Mouse (Mus musculus) olfactory bulb, adult 2 months (tissue): ENCODE measurements at regions not wholly inside any gene's neighbourhood (a gene's known extent, or its start where the extent isn't known, plus 50 kb on each side); places are given as distances from the start of the nearest gene placed in this dataset.

Experiments used
- H3K27ac ChIP-seq: fragments of 200-500 bp; 2 replicates; pipeline ENCODE4 v1.5.1; 2012; ENCODE audit warnings: low read depth, low read length; ENCODE audit not compliant: insufficient read depth
- H3K4me1 ChIP-seq: fragments of 200-500 bp; 2 replicates; pipeline ENCODE4 v1.6.1; 2012; ENCODE audit warnings: low read length; ENCODE audit not compliant: control insufficient read depth, insufficient read depth
- H3K4me3 ChIP-seq: fragments of 200-500 bp; 2 replicates; pipeline ENCODE4 v1.5.1; 2012; ENCODE audit warnings: mild to moderate bottlenecking, low read depth, low read length, moderate library complexity; ENCODE audit not compliant: insufficient read depth
- CTCF ChIP-seq: fragments of 200-500 bp; IDR thresholded peaks from 2 replicates; pipeline ENCODE4 v1.5.1; 2012; ENCODE audit warnings: low read depth, mild to moderate bottlenecking, low read length, moderate library complexity; ENCODE audit not compliant: insufficient read depth
- POLR2A ChIP-seq: fragments of 200-500 bp; IDR thresholded peaks from 2 replicates; pipeline ENCODE4 v1.6.1; 2012; ENCODE audit warnings: mild to moderate bottlenecking, low read depth, low read length, moderate library complexity; ENCODE audit not compliant: insufficient read depth
- WGBS: fragments of 180-500 bp; shearing (Covaris S2); methylation state at CpG from one replicate; pipeline ENCODE4 v1.1.7; 2018; 5-methylcytosine and 5-hydroxymethylcytosine counted together

GRCm38 (mm10) chr10:117910426-117910825, 64.6 kb upstream of the Rap1b start:
- 90% methylated on average over 7 of the region's 7 CpGs for WGBS
- Histone ChIP-seq H3K4me1 (peaks cover 11% of the 10 kb centered on the region), H3K27ac (no peak overlapping the region), H3K4me3 (no peak overlapping the region)
- TF ChIP-seq POLR2A = no peak
- no peak for TF ChIP-seq CTCF

- WGBS = 94% methylated on average over 4 of the region's 4 CpGs
- Histone ChIP-seq H3K4me1 (peaks cover 6% of the 10 kb centered on the region), H3K27ac (no peak overlapping the region), H3K4me3 (no peak overlapping the region)
- TF ChIP-seq CTCF (no peak), POLR2A (no peak)
Observed at GRCm38 (mm10) chr10:117915011-117915735, 69.3 kb upstream of the Rap1b start.

- 35% methylated on average over 7 of the region's 7 CpGs for WGBS
- TF ChIP-seq POLR2A (no peak), CTCF (no peak)
- peaks cover 6% of the 10 kb centered on the region for H3K4me1 ChIP-seq
Observed at GRCm38 (mm10) chr10:117916280-117916679, 70.4 kb upstream of the Rap1b start.

GRCm38 (mm10) chr10:117917870-117918269, 72.0 kb upstream of the Rap1b start:
- TF ChIP-seq CTCF (no peak), POLR2A (no peak)
- Histone ChIP-seq H3K4me3 (no peak overlapping the region), H3K4me1 (peaks cover 6% of the 10 kb centered on the region), H3K27ac (no peak overlapping the region)
- 88% methylated on average over 2 of the region's 2 CpGs for WGBS

More at GRCm38 (mm10) chr10:117916280-117916679, 70.4 kb upstream of the Rap1b start:
- no peak overlapping the region for H3K4me3 ChIP-seq
- peak overlapping the region; percentile 50; the same call in 1 of the 2 replicates for H3K27ac ChIP-seq

- Histone ChIP-seq H3K27ac (no peak overlapping the region), H3K4me1 (peaks cover 6% of the 10 kb centered on the region)
- 82% methylated on average over 8 of the region's 8 CpGs for WGBS
Observed at GRCm38 (mm10) chr10:117918616-117919015, 72.8 kb upstream of the Rap1b start.

GRCm38 (mm10) chr10:117919186-117919941, 73.5 kb upstream of the Rap1b start:
- no peak for TF ChIP-seq POLR2A
- TF ChIP-seq CTCF = no peak
- Histone ChIP-seq H3K27ac (no peak overlapping the region), H3K4me3 (no peak overlapping the region), H3K4me1 (peaks cover 6% of the 10 kb centered on the region)
- WGBS = 89% methylated on average over 7 of the region's 7 CpGs

More at GRCm38 (mm10) chr10:117918616-117919015, 72.8 kb upstream of the Rap1b start:
- H3K4me3 ChIP-seq = no peak overlapping the region
- no peak for TF ChIP-seq CTCF
- TF ChIP-seq POLR2A = no peak

- Histone ChIP-seq H3K4me1 (no peaks in the 10 kb centered on the region), H3K27ac (no peak overlapping the region), H3K4me3 (no peak overlapping the region)
- 95% methylated on average over 7 of the region's 7 CpGs for WGBS
- TF ChIP-seq CTCF (no peak), POLR2A (no peak)
Observed at GRCm38 (mm10) chr10:117925186-117925585, 79.4 kb upstream of the Rap1b start.

- 92% methylated on average over 31 of the region's 31 CpGs for WGBS
- Histone ChIP-seq H3K4me3 (no peak overlapping the region), H3K27ac (no peak overlapping the region), H3K4me1 (no peaks in the 10 kb centered on the region)
- TF ChIP-seq CTCF = no peak
- no peak for TF ChIP-seq POLR2A
Observed at GRCm38 (mm10) chr10:117925611-117926555, 80.0 kb upstream of the Rap1b start.

GRCm38 (mm10) chr10:117928998-117929397, 83.2 kb upstream of the Rap1b start:
- H3K4me3 ChIP-seq = no peak overlapping the region
- TF ChIP-seq CTCF (no peak), POLR2A (no peak)
- no peak overlapping the region for H3K27ac ChIP-seq
- H3K4me1 ChIP-seq = no peaks in the 10 kb centered on the region
- WGBS = 53% methylated on average over 5 of the region's 5 CpGs
